Mouse (Mus musculus): ENCODE results near the gene Cul7.

GRCm38 (mm10) chr17:46651292-46651691 is 1.2 kb downstream of the Cul7 start:
- no peak for TF ChIP-seq CTCF (IDR thresholded peaks at IDR 0.05; ENCODE audit: low read depth)
- TF ChIP-seq EP300 (IDR thresholded peaks at IDR 0.05; ENCODE audit: low read depth): no peak

Measured in heart, postnatal 0 days (tissue).